Mouse (Mus musculus): ENCODE results near the gene Kif19a. TPM values are rescaled to one million over a fixed set of nuclear protein-coding genes. Genes with fewer than 3 reads are reported as not detected.

The Kif19a gene
- total RNA-seq, 2 experiments from 2014 or later, result 0.24 to 0.47 TPM

- no peak for DNase-seq
- intact Hi-C loops (cut with DNase I), result loop anchor here (10.0 kb wide), 1 partner anchor 252 kb away; no protein-coding TSS in a partner anchor
Observed at GRCm38 (mm10) chr11:114802540-114803267, 37.5 kb downstream of the Kif19a start.

GRCm38 (mm10) chr11:114803990-114804389 lies 38.8 kb downstream of the Kif19a start:
- no peak for DNase-seq
- intact Hi-C loops (cut with DNase I), result loop anchor here (10.0 kb wide), 1 partner anchor 251 kb away; no protein-coding TSS in a partner anchor

- intact Hi-C loops (cut with DNase I), result loop anchor here (10.0 kb wide), 1 partner anchor 248 kb away; no protein-coding TSS in a partner anchor
- no peak for DNase-seq
Observed at GRCm38 (mm10) chr11:114807025-114807424, 41.8 kb downstream of the Kif19a start.

- intact Hi-C loops (cut with DNase I), result loop anchor here (10.0 kb wide), 1 partner anchor 247 kb away; no protein-coding TSS in a partner anchor
Observed at GRCm38 (mm10) chr11:114807686-114808427, 42.7 kb downstream of the Kif19a start.

GRCm38 (mm10) chr11:114809371-114809770 lies 44.2 kb downstream of the Kif19a start:
- intact Hi-C loops (cut with DNase I), result loop anchor here (10.0 kb wide), 1 partner anchor 245 kb away; no protein-coding TSS in a partner anchor
- DNase-seq, result no peak

More at GRCm38 (mm10) chr11:114807686-114808427, 42.7 kb downstream of the Kif19a start:
- DNase-seq, result no peak

GRCm38 (mm10) chr11:114810344-114810743 lies 45.2 kb downstream of the Kif19a start:
- no peak for DNase-seq
- intact Hi-C loops (cut with DNase I), result no loop called here

- intact Hi-C loops (cut with DNase I), result loop anchor here (1.0 kb wide), 2 partner anchors 65 to 101 kb away; no protein-coding TSS in a partner anchor
- DNase-seq, result peak; percentile 91 to 97
Observed at GRCm38 (mm10) chr11:114812731-114813240, 47.6 kb downstream of the Kif19a start.

GRCm38 (mm10) chr11:114814873-114815592 lies 49.8 kb downstream of the Kif19a start:
- DNase-seq, result no peak
- intact Hi-C loops (cut with DNase I), result no loop called here

GRCm38 (mm10) chr11:114816934-114817333 lies 51.7 kb downstream of the Kif19a start:
- DNase-seq, result no peak
- intact Hi-C loops (cut with DNase I), result no loop called here

GRCm38 (mm10) chr11:114818185-114818584 lies 53.0 kb downstream of the Kif19a start:
- intact Hi-C loops (cut with DNase I), result no loop called here

GRCm38 (mm10) chr11:114819110-114819509 lies 53.9 kb downstream of the Kif19a start:
- intact Hi-C loops (cut with DNase I), result no loop called here
- DNase-seq, result no peak

More at GRCm38 (mm10) chr11:114818185-114818584, 53.0 kb downstream of the Kif19a start:
- peak in 1 of 2 experiments; percentile 5 for DNase-seq

- intact Hi-C loops (cut with DNase I), result no loop called here
- DNase-seq, result no peak
Observed at GRCm38 (mm10) chr11:114820444-114820843, 55.3 kb downstream of the Kif19a start.

- intact Hi-C loops (cut with DNase I), result no loop called here
- DNase-seq, result no peak
Observed at GRCm38 (mm10) chr11:114821325-114821724, 56.1 kb downstream of the Kif19a start.

- intact Hi-C loops (cut with DNase I), result no loop called here
- peak; percentile 36 to 48 for DNase-seq
Observed at GRCm38 (mm10) chr11:114822727-114823126, 57.5 kb downstream of the Kif19a start.

- no peak for DNase-seq
- intact Hi-C loops (cut with DNase I), result no loop called here
Observed at GRCm38 (mm10) chr11:114823199-114823725, 58.1 kb downstream of the Kif19a start.

- no peak for DNase-seq
- intact Hi-C loops (cut with DNase I), result no loop called here
Observed at GRCm38 (mm10) chr11:114826686-114827085, 61.5 kb downstream of the Kif19a start.

- DNase-seq, result peak; percentile 66 to 75
- intact Hi-C loops (cut with DNase I), result loop anchor here (2.0 kb wide), 1 partner anchor 17 kb away; no protein-coding TSS in a partner anchor
Observed at GRCm38 (mm10) chr11:114829499-114830432, 64.6 kb downstream of the Kif19a start.

GRCm38 (mm10) chr11:114830433-114830773 lies 65.2 kb downstream of the Kif19a start:
- intact Hi-C loops (cut with DNase I), result no loop called here
- DNase-seq, result no peak

- DNase-seq, result no peak
- intact Hi-C loops (cut with DNase I), result no loop called here
Observed at GRCm38 (mm10) chr11:114833166-114833565, 68.0 kb downstream of the Kif19a start.
